Mouse (Mus musculus) spleen, adult 12 weeks (tissue): ENCODE results near the gene Lce1a1.
"Not testable (repeated sequence)": the region's sequence is repeated elsewhere in the genome, so short reads cannot be mapped to it uniquely, and the experiment has no call there.

Experiments
- DNase-seq: peaks from one replicate; pipeline ENCODE4 v3.0.0; 2022; ENCODE audit warnings: low spot score

Gene Lce1a1

GRCm38 (mm10) chr3:92648207-92648606 lies at the start of gene Lce1a1:
Gene Lce1a1 (minus strand): TSS chr3:92648307.
- DNase-seq: no peak

GRCm38 (mm10) chr3:92694613-92695012 lies 46.5 kb upstream of the Lce1a1 start:
- DNase-seq: no peak

- DNase-seq: no peak
These were observed 43.6 kb upstream of the Lce1a1 start for GRCm38 (mm10) chr3:92691688-92692087.

GRCm38 (mm10) chr3:92689154-92689553 lies 41.0 kb upstream of the Lce1a1 start:
- not testable (repeated sequence) for DNase-seq

DNA sequence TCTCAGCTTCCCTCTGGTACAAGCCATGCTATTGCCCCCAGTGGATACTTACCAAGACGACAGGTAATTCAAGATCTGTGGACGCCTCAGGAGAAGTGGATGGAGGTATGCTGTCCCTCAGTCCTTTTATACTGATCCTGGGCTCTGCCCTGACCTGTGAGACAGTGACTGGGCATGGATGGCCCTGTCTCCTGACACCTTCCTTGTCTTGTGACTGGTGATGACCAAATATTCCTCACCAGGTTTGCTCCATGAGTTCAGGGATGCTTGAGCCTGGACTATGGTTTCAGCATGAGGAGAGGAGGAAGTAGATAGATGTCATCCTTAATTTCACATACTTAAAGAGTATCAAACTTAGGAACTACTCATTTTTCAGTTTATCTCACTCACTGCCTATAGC lies 39.0 kb upstream of the Lce1a1 start, which contains the start of gene Lce1d:
Lce1d (minus strand) TSS at position 101 of the 400 bp plus-strand sequence.
- no peak for DNase-seq

- DNase-seq: no peak
These were observed 30.8 kb upstream of the Lce1a1 start, which contains the start of gene Lce1c for GRCm38 (mm10) chr3:92678947-92679346. Gene Lce1c (plus strand): TSS chr3:92679247.

DNA sequence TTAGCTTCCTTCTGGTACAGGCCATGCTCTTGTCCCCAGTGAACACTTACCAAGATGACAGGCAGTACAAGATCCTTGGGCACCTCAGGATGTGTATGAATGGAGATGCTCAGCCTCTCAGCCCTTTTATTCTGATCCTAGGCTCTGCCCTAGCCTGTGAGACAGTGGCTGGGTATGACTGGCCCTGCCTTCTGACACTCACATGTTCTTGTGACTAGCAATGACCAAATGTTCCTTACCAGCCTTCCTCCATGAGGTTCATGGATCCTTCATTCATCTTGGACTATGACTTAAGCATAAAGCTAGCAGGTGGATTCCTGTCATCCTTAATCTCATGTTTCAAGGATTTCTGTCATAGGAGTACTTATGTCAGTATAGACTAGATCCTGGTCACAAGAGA lies 22.1 kb upstream of the Lce1a1 start, which contains the start of gene Lce1a2:
Lce1a2 (minus strand) TSS at position 101 of the 400 bp plus-strand sequence.
- DNase-seq: no peak

GRCm38 (mm10) chr3:92656826-92657225 lies 8.7 kb upstream of the Lce1a1 start, which contains the start of gene Lce1b:
Gene Lce1b (minus strand): TSS chr3:92656926.
- DNase-seq: no peak

GRCm38 (mm10) chr3:92639854-92640253 lies 8.3 kb downstream of the Lce1a1 start:
- no peak for DNase-seq

- DNase-seq: no peak
These were observed 9.5 kb downstream of the Lce1a1 start for GRCm38 (mm10) chr3:92638653-92638991.

- no peak for DNase-seq
These were observed 10.1 kb downstream of the Lce1a1 start for GRCm38 (mm10) chr3:92637745-92638652.

- DNase-seq: no peak
These were observed 26.5 kb downstream of the Lce1a1 start, which contains the start of gene Lce6a for GRCm38 (mm10) chr3:92621560-92621959. Gene Lce6a (minus strand): TSS chr3:92621660.

GRCm38 (mm10) chr3:92609804-92610203 lies 38.3 kb downstream of the Lce1a1 start:
- no peak for DNase-seq

- no peak for DNase-seq
These were observed 40.7 kb downstream of the Lce1a1 start, which contains the start of gene 2210017I01Rik for GRCm38 (mm10) chr3:92607392-92607791. Gene 2210017I01Rik (minus strand): TSS chr3:92607492.

- DNase-seq: no peak
These were observed 45.9 kb downstream of the Lce1a1 start for GRCm38 (mm10) chr3:92602169-92602568.

GRCm38 (mm10) chr3:92600456-92600855 lies 47.7 kb downstream of the Lce1a1 start:
- no peak for DNase-seq

DNA sequence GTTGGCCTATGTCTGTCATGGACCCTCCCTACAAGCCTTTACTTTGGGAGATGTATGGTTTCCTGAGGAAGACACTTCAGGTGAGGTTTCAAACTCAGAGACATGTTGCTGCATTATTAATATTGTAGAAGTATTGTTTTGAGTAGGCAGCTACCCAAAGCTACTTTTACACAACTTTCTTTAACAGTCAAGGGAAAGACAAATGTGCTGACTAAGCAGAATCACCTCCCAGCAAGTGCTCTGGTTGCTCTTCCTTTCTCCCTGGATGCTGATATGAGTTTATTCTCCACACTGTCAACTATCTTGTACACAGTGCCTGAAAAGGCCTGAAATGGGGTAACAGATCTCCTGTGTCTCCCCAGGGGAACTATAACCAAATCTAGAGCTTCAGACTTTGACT lies 48.1 kb downstream of the Lce1a1 start:
- no peak for DNase-seq

- no peak for DNase-seq
These were observed 49.7 kb downstream of the Lce1a1 start for GRCm38 (mm10) chr3:92598429-92598828.
